Mouse (Mus musculus) myocyte (in vitro differentiated cells): Measurements from ENCODE around the gene Ppp2r5c. TPM values are rescaled to one million over a fixed set of nuclear protein-coding genes. Genes with fewer than 3 reads are reported as not detected.

Source experiments
- H3K27me3 ChIP-seq: one replicate; pipeline ENCODE4 v1.6.1; 2011; ENCODE audit not compliant: control insufficient read depth, insufficient read depth, insufficient read length
- H3K36me3 ChIP-seq: one replicate; pipeline ENCODE4 v1.6.1; 2011; ENCODE audit not compliant: control insufficient read depth, insufficient read depth
- H3K4me2 ChIP-seq: one replicate; pipeline ENCODE4 v1.6.1; 2011; ENCODE audit warnings: low read depth, control low read depth
- H3K4me3 ChIP-seq: one replicate; pipeline ENCODE4 v1.5.1; 2011; ENCODE audit warnings: mild to moderate bottlenecking, control low read depth, moderate library complexity
- H3K79me2 ChIP-seq: one replicate; pipeline ENCODE4 v1.6.1; 2011; ENCODE audit not compliant: control insufficient read depth, insufficient read depth
- H3ac ChIP-seq: one replicate; pipeline ENCODE4 v1.6.1; 2011; ENCODE audit not compliant: control insufficient read depth, insufficient read length
- CEBPB ChIP-seq: IDR thresholded peaks from 2 replicates; pipeline ENCODE4 v1.6.1; 2011; ENCODE audit warnings: mild to moderate bottlenecking, moderate library complexity; ENCODE audit not compliant: poor library complexity, insufficient read depth, severe bottlenecking
- E2F4 ChIP-seq: IDR thresholded peaks from one replicate; pipeline ENCODE4 v1.6.1; 2011; ENCODE audit warnings: mild to moderate bottlenecking, control low read depth, moderate library complexity; ENCODE audit not compliant: insufficient read depth
- MAX ChIP-seq: IDR thresholded peaks from one replicate; pipeline ENCODE4 v1.6.1; 2011; ENCODE audit warnings: low read depth, mild to moderate bottlenecking, control low read depth
- MYOD1 ChIP-seq, 3 experiments: IDR thresholded peaks; one replicate each; pipeline ENCODE4 v1.6.1; 2011; ENCODE audit warnings: control low read depth in 2 of 3, low read depth in 2 of 3, mild to moderate bottlenecking in 2 of 3, moderate library complexity in 1 of 3; ENCODE audit not compliant: insufficient read length in 2 of 3, control insufficient read depth in 1 of 3
- MYOG ChIP-seq, 3 experiments: IDR thresholded peaks; one replicate each; pipeline ENCODE4 v1.6.1; 2011; ENCODE audit warnings: control low read depth in 2 of 3, low read depth in 2 of 3, mild to moderate bottlenecking in 2 of 3; ENCODE audit not compliant: insufficient read length in 2 of 3, control insufficient read depth in 1 of 3, insufficient read depth in 1 of 3
- POLR2A ChIP-seq: IDR thresholded peaks from one replicate; pipeline ENCODE4 v1.6.1; 2011; ENCODE audit warnings: low read depth, mild to moderate bottlenecking, control low read depth, moderate library complexity; ENCODE audit not compliant: insufficient read length
- POLR2AphosphoS2 ChIP-seq: IDR thresholded peaks from one replicate; pipeline ENCODE4 v1.6.1; 2011; ENCODE audit warnings: low read depth, control low read depth; ENCODE audit not compliant: insufficient read length
- REST ChIP-seq: IDR thresholded peaks from one replicate; pipeline ENCODE4 v1.6.1; 2011; ENCODE audit warnings: mild to moderate bottlenecking, control low read depth, moderate library complexity; ENCODE audit not compliant: insufficient read depth, insufficient read length
- SRF ChIP-seq: IDR thresholded peaks from one replicate; pipeline ENCODE4 v1.6.1; 2011; ENCODE audit warnings: low read depth; ENCODE audit not compliant: control insufficient read depth, insufficient read length
- TCF12 ChIP-seq: IDR thresholded peaks from one replicate; pipeline ENCODE4 v1.6.1; 2011; ENCODE audit warnings: mild to moderate bottlenecking, control low read depth; ENCODE audit not compliant: poor library complexity, insufficient read depth, severe bottlenecking
- TCF3 ChIP-seq: IDR thresholded peaks from one replicate; pipeline ENCODE4 v1.6.1; 2011; ENCODE audit warnings: low read depth, control low read depth; ENCODE audit not compliant: insufficient read length
- USF1 ChIP-seq: IDR thresholded peaks from one replicate; pipeline ENCODE4 v1.6.1; 2011; ENCODE audit warnings: low read depth, mild to moderate bottlenecking, control low read depth, moderate library complexity
- polyA plus RNA-seq: library from polyadenylated mRNA; unstranded; fragments of >200 nt; fragmentation: generic; extraction: Trizol; gene quantifications from one replicate; pipeline ENCODE4 v1.2.1, GENCODE M21; 2012; ENCODE audit warnings: missing spikeins

Ppp2r5c gene
- polyA plus RNA-seq, 1 experiment = 42.1 TPM

GRCm38 (mm10) chr12:110545040-110545701 lies 98.3 kb downstream of the Ppp2r5c start:
- Histone ChIP-seq H3ac (no peak overlapping the region), H3K4me3 (no peak overlapping the region), H3K4me2 (peak overlapping the region; percentile 14), H3K36me3 (peaks cover 15% of the 10 kb centered on the region), H3K79me2 (peaks cover 7% of the 10 kb centered on the region), H3K27me3 (no peaks in the 10 kb centered on the region)
- TF ChIP-seq CEBPB (no peak), POLR2AphosphoS2 (no peak), MYOG (IDR thresholded peaks at IDR 0.05; ENCODE audit: control insufficient read depth in 1 of 3, insufficient read depth in 1 of 3, insufficient read length in 2 of 3, low read depth in 2 of 3) (no peak), REST (no peak), POLR2A (no peak), MAX (no peak)

GRCm38 (mm10) chr12:110547573-110547972 lies 100.7 kb downstream of the Ppp2r5c start:
- TF ChIP-seq POLR2AphosphoS2 (no peak), E2F4 (no peak), MYOD1 (IDR thresholded peaks at IDR 0.05; ENCODE audit: control insufficient read depth in 1 of 3, insufficient read length in 2 of 3, low read depth in 2 of 3) (no peak), REST (no peak), CEBPB (no peak), MYOG (IDR thresholded peaks at IDR 0.05; ENCODE audit: control insufficient read depth in 1 of 3, insufficient read depth in 1 of 3, insufficient read length in 2 of 3, low read depth in 2 of 3) (no peak), MAX (no peak), TCF3 (no peak), TCF12 (no peak), USF1 (no peak), POLR2A (no peak), SRF (no peak)
- Histone ChIP-seq H3ac (no peak overlapping the region), H3K27me3 (no peaks in the 10 kb centered on the region), H3K4me2 (no peak overlapping the region), H3K79me2 (no peaks in the 10 kb centered on the region), H3K36me3 (peaks cover 16% of the 10 kb centered on the region), H3K4me3 (no peak overlapping the region)

DNA sequence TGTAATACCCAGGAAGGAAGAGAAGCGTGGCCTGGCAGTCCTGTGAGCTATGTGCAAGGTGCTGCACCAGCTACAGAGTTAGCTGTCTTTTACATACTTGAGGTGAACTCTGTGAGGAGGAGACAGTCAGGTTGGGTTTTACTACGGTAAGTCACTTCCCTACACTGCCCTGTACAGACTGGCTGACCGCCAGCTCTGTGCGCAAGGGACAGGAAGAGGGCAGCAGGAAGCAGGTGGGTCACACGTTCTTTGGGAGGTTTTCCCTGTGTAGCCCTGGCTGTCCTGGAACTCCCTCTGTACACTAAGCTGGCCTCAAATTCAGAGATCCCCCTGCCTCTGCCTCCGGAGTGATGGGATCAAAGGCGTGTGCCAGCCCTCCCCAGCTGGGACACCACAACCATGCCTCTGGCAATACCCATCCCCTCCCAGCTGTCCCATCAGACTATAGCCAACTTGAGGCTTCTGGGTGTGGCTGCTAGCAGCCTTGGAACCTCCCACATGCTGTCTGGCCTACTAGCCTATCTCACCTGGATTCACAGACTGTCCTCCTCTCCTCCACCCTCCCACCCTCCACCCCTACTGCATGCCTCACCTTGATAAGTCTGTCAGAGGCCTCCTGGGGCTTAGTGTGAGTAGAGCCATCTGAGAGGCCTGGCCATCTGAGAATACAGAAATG lies 102.7 kb downstream of the Ppp2r5c start:
- Histone ChIP-seq H3K27me3 (no peaks in the 10 kb centered on the region), H3K79me2 (no peaks in the 10 kb centered on the region), H3K4me2 (no peak overlapping the region), H3ac (no peak overlapping the region), H3K36me3 (peaks cover 23% of the 10 kb centered on the region), H3K4me3 (no peak overlapping the region)
- TF ChIP-seq TCF12 (no peak), CEBPB (no peak), REST (no peak), POLR2A (no peak), MYOD1 (IDR thresholded peaks at IDR 0.05; ENCODE audit: control insufficient read depth in 1 of 3, insufficient read length in 2 of 3, low read depth in 2 of 3) (peak in 1 of 3 experiments; percentile 51), MYOG (IDR thresholded peaks at IDR 0.05; ENCODE audit: control insufficient read depth in 1 of 3, insufficient read depth in 1 of 3, insufficient read length in 2 of 3, low read depth in 2 of 3) (peak in 1 of 3 experiments; percentile 60)

DNA sequence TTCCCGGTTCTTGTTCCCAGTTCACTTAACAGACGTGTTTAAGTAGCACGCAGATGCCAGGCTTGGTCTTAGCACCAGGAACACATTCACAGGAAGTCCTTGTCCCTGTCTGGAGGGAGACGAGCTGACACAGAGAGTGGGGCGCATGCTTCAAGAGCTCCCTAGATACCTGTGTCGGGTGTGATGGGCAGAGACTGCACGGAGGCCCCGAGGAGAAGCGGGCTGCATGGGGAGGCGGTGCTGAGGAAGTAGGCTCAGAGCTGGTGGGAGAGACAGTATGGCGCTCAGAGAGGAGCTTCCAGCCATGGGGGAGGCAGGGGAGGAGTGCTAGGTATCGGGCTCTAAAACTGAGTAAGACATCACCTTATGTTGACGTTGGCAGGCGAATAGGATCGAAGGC lies 103.4 kb downstream of the Ppp2r5c start:
- no peak overlapping the region for H3ac ChIP-seq

DNA sequence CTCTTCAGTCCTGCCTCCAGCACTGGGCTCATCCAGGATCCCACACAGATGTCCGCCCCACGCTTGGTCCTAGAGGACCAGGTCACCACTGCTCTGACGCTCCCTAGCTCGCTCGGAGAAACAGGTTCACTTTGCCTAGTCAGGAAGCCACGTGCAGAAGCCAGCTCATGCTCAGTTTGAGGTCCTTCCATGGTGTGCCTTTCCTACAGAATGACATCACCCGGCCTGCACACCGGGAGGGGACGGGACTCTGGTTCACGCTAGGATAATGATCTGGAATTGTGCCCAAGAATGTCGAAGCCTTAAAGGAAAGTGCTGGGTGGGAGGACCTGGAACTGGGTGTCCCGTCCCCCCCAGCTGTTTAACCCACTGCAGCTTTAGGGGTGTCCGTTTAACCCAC lies 105.2 kb downstream of the Ppp2r5c start:
- no peaks in the 10 kb centered on the region for H3K27me3 ChIP-seq
- no peak overlapping the region for H3K4me3 ChIP-seq
- H3ac ChIP-seq = no peak overlapping the region
- no peaks in the 10 kb centered on the region for H3K79me2 ChIP-seq
- no peak overlapping the region for H3K4me2 ChIP-seq
- H3K36me3 ChIP-seq = peaks cover 22% of the 10 kb centered on the region
- TF ChIP-seq MAX (no peak), MYOG (IDR thresholded peaks at IDR 0.05; ENCODE audit: control insufficient read depth in 1 of 3, insufficient read depth in 1 of 3, insufficient read length in 2 of 3, low read depth in 2 of 3) (no peak)

More for the DNA sequence above, 103.4 kb downstream of the Ppp2r5c start:
- Histone ChIP-seq H3K36me3 (peaks cover 29% of the 10 kb centered on the region), H3K4me2 (no peak overlapping the region), H3K27me3 (no peaks in the 10 kb centered on the region), H3K79me2 (no peaks in the 10 kb centered on the region), H3K4me3 (no peak overlapping the region)
- TF ChIP-seq POLR2AphosphoS2 (no peak), MAX (no peak), REST (no peak), POLR2A (no peak), MYOG (IDR thresholded peaks at IDR 0.05; ENCODE audit: control insufficient read depth in 1 of 3, insufficient read depth in 1 of 3, insufficient read length in 2 of 3, low read depth in 2 of 3) (no peak), TCF3 (no peak)
